Mouse (Mus musculus): ENCODE data around the gene Hnrnpab.

Gene Hnrnpab

DNA sequence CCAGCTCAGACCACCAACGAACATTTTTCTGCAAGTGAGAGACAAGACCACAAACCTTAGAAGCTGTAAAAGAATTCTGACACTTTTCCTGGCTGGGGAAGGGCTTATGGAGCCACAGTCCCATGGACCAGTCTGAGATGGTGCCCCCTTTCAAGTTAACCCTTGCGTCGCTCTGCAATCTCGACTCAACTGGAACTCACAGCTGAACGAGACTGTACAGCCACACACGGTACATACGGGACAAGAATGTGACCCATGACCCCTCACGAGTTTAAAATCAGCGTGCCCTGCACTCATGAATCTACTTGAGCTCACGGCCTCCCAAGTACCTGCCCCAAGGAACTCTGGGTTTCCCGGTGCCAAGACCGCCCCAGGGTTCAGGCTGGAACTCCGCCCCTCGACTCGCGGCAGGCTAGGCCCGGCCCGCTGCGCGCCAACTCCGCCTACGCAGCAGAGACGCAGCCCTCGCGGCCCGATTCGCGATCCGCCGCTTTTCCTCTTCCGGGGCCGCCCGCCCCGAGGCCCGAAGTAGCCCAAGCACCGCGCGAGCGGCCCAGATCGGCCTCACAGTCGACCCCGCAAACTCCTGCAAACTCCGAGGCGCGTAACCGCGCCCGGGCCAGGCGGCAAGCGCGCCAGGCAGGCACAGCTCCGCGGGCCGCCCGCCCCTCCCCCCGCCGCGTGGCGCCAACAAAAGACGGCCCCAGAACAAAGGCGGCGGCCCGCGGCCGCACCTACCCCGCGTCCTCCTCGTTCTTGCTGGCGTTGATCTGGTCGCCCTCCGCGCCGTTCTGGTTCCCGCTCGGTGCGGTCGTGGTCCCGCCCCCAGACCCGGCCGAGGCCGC is 823 bp downstream of the Hnrnpab start:
- peak; percentile 42 for DNase-seq (ENCODE audit: low read depth, low spot score)

GRCm38 (mm10) chr11:51602253-51602652 is 4.4 kb downstream of the Hnrnpab start:
- no peak for DNase-seq (ENCODE audit: low read depth, low spot score)

DNA sequence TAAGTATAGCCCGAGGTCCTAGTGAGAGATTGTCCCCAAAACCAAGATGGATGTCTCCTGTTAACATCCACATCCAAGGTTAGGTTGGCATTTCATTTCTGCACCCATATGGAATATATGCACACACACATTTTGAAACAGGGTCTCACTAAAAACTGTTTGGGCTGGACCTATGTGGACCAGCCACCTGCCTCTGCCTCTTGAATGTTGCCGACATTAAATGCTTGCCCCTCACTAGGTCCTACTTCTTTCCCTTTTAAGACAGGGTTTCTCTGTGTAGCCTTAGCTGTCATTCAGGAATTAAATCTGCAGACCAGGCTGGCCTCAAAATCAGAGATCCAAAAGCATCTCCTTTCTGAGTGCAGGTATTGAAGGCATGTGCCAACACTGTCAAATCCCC is 9.1 kb downstream of the Hnrnpab start:
- DNase-seq (ENCODE audit: low read depth, low spot score), result no peak

- no peak for DNase-seq (ENCODE audit: low read depth, low spot score)
Observed at GRCm38 (mm10) chr11:51595459-51596083, 11.1 kb downstream of the Hnrnpab start.

DNA sequence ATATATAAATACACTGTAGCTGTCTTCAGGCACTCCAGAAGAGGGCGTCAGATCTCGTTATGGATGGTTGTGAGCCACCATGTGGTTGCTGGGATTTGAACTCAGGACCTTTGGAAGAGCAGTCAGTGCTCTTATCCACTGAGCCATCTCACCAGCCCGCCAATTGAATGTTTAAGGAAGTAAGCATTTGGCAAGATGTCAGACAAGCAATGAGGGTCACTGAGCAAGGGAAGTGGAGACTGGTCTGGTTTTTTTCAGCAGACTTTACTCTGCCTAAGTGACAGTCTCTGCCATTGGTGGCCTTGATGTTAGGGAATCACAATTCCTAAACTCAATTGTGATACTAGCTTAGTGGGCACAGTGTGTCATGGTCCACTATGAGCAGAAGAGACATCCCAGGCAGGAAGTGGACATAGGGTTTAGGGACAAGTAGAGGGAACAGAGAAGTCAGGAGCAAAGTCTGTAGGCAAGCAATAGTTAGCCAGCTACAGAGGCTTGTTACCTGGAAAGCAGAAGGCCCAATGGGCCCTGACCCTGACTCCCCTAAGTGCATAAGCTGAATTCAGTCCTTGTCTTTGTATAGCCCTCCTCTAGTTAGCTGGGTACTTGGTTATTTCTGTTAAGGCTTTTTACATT is 11.8 kb downstream of the Hnrnpab start:
- DNase-seq (ENCODE audit: low read depth, low spot score), result no peak

GRCm38 (mm10) chr11:51593849-51594248 is 12.8 kb downstream of the Hnrnpab start:
- DNase-seq (ENCODE audit: low read depth, low spot score), result no peak

DNA sequence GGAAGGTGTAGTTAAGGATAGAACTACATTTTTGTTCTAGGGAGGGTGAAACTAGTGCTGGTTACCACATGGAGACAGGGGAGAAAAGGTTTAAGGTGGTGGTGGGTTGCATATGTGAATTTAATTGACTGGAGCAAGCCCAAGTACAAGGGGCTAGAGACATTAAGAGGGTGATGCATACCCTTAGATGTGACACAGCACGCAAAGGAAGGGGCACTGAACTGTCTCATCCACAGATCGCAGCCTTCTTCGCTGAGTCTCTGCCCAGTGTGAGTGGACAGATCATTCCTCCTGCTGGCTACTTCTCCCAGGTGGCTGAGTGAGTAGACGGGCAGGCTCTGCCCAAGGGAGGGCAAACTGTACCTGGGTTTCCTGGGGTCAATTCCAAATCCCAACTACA is 13.3 kb downstream of the Hnrnpab start:
- DNase-seq (ENCODE audit: low read depth, low spot score), result no peak

GRCm38 (mm10) chr11:51591915-51592314 is 14.7 kb downstream of the Hnrnpab start:
- DNase-seq (ENCODE audit: low read depth, low spot score), result no peak

GRCm38 (mm10) chr11:51591168-51591567 is 15.5 kb downstream of the Hnrnpab start:
- DNase-seq (ENCODE audit: low read depth, low spot score), result no peak

GRCm38 (mm10) chr11:51590002-51590401 is 16.6 kb downstream of the Hnrnpab start:
- DNase-seq (ENCODE audit: low read depth, low spot score), result no peak

GRCm38 (mm10) chr11:51588833-51589232 is 17.8 kb downstream of the Hnrnpab start:
- DNase-seq (ENCODE audit: low read depth, low spot score), result no peak

GRCm38 (mm10) chr11:51587059-51587458 is 19.6 kb downstream of the Hnrnpab start:
- no peak for DNase-seq (ENCODE audit: low read depth, low spot score)

- no peak for DNase-seq (ENCODE audit: low read depth, low spot score)
Observed at GRCm38 (mm10) chr11:51586411-51586810, 20.2 kb downstream of the Hnrnpab start.

GRCm38 (mm10) chr11:51585608-51586252 is 20.9 kb downstream of the Hnrnpab start:
- no peak for DNase-seq (ENCODE audit: low read depth, low spot score)

GRCm38 (mm10) chr11:51584431-51585248 is 22.0 kb downstream of the Hnrnpab start, which contains the start of gene Phykpl:
Gene Phykpl (plus strand): TSS chr11:51584757.
- peak; percentile 86 for DNase-seq (ENCODE audit: low read depth, low spot score)

DNA sequence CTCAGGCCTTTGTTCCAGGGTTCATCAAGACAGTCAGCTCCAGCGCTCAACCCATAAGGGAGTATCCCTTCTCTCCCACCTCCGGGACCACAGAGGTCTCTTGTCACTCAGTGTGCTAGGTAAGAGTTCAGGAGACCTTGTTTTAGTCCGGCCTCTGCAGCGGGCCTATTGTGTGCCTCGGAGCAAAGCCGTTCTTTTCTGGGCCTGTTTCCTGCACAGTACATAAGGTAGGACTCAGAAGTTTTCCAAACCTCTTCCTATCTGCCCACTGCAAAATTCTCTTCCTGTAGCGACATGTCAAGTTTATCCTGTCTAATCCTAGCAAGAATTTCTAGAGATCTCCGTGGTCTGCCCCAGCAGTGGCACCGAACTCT is 22.6 kb downstream of the Hnrnpab start:
- DNase-seq (ENCODE audit: low read depth, low spot score), result no peak

GRCm38 (mm10) chr11:51582713-51583112 is 23.9 kb downstream of the Hnrnpab start:
- DNase-seq (ENCODE audit: low read depth, low spot score), result peak; percentile 43

- DNase-seq (ENCODE audit: low read depth, low spot score), result no peak
Observed at GRCm38 (mm10) chr11:51579024-51579423, 27.6 kb downstream of the Hnrnpab start.

- DNase-seq (ENCODE audit: low read depth, low spot score), result no peak
Observed at GRCm38 (mm10) chr11:51577587-51577986, 29.1 kb downstream of the Hnrnpab start.

DNA sequence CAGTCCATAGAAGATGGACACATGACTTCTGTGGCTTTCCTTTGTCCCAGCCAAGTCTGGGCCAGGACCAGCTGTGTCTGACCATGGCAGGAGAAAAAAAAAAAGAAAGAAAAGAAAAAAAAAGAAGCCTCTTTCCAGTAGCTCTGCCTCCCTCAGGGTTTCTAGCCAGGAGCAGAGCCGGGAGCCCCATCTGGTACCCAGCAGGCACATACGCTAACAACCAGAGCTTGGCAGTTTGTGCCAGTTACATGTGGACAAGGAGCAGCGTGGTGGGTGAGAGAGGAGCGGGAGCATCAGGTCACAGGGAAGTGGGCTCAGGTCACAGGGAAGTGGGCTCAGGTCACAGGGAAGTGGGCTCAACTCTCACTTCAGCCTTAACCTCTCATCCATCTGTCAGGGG is 30.2 kb downstream of the Hnrnpab start:
- DNase-seq (ENCODE audit: low read depth, low spot score), result no peak

GRCm38 (mm10) chr11:51568801-51569200 is 37.8 kb downstream of the Hnrnpab start:
- DNase-seq (ENCODE audit: low read depth, low spot score), result no peak
